Mouse (Mus musculus): ENCODE measurements around the gene Ndufaf5.

- TF ChIP-seq POLR2A (IDR thresholded peaks at IDR 0.05; ENCODE audit: borderline replicate concordance, extremely low read depth, insufficient read depth, insufficient read length, poor library complexity, severe bottlenecking) (no peak), CTCF (IDR thresholded peaks at IDR 0.05; ENCODE audit: borderline replicate concordance, extremely low read depth, insufficient read depth, insufficient read length) (no peak)
Observed at GRCm38 (mm10) chr2:140243105-140243504, 72.7 kb downstream of the Ndufaf5 start.
